Mouse (Mus musculus) C2C12 (cell line): ENCODE data around the gene Arhgef7. TPM values are rescaled to one million over a fixed set of nuclear protein-coding genes. Genes with fewer than 3 reads are reported as not detected.

Experiments used
- H3K27me3 ChIP-seq: one replicate; pipeline ENCODE4 v1.6.1; 2011; ENCODE audit not compliant: control insufficient read depth, insufficient read depth, insufficient read length
- H3K36me3 ChIP-seq: one replicate; pipeline ENCODE4 v1.6.1; 2011; ENCODE audit not compliant: control insufficient read depth, insufficient read depth
- H3K4me3 ChIP-seq: one replicate; pipeline ENCODE4 v1.5.1; 2011; ENCODE audit warnings: mild to moderate bottlenecking, control low read depth; ENCODE audit not compliant: poor library complexity, insufficient read depth, severe bottlenecking
- H3K79me2 ChIP-seq: one replicate; pipeline ENCODE4 v1.6.1; 2011; ENCODE audit not compliant: control insufficient read depth, insufficient read depth
- H3K79me3 ChIP-seq: one replicate; pipeline ENCODE4 v1.6.1; 2011; ENCODE audit warnings: low read depth, control low read depth
- H3ac ChIP-seq: one replicate; pipeline ENCODE3; 2011; ENCODE audit warnings: low read depth; ENCODE audit not compliant: control insufficient read depth, insufficient read length
- CEBPB ChIP-seq: IDR thresholded peaks from one replicate; pipeline ENCODE4 v1.6.1; 2011; ENCODE audit warnings: low read depth, mild to moderate bottlenecking, control low read depth, moderate library complexity
- CTCF ChIP-seq: IDR thresholded peaks from one replicate; pipeline ENCODE4 v1.5.1; 2011; ENCODE audit not compliant: control insufficient read depth, insufficient read depth, insufficient read length
- FOSL1 ChIP-seq: IDR thresholded peaks from one replicate; pipeline ENCODE4 v1.8.0; 2011; ENCODE audit warnings: mild to moderate bottlenecking, low read length; ENCODE audit not compliant: poor library complexity, insufficient read depth, severe bottlenecking
- MAX ChIP-seq: IDR thresholded peaks from one replicate; pipeline ENCODE4 v1.6.1; 2011; ENCODE audit warnings: mild to moderate bottlenecking, control low read depth
- MYOD1 ChIP-seq: IDR thresholded peaks from one replicate; pipeline ENCODE4 v1.6.1; 2011; ENCODE audit warnings: low read depth; ENCODE audit not compliant: control insufficient read depth, insufficient read length
- MYOG ChIP-seq: IDR thresholded peaks from one replicate; pipeline ENCODE4 v1.6.1; 2011; ENCODE audit not compliant: control insufficient read depth, insufficient read length; ENCODE audit errors: extremely low read depth
- USF1 ChIP-seq: IDR thresholded peaks from one replicate; pipeline ENCODE4 v1.6.1; 2011; ENCODE audit warnings: low read depth, mild to moderate bottlenecking, control low read depth, moderate library complexity
- polyA plus RNA-seq: library from polyadenylated mRNA; unstranded; fragments of >200 nt; fragmentation: generic; extraction: Trizol; gene quantifications from one replicate; pipeline ENCODE4 v1.2.1, GENCODE M21; 2012; ENCODE audit warnings: missing spikeins

Arhgef7 gene
- polyA plus RNA-seq, 1 experiment = 16.8 TPM

GRCm38 (mm10) chr8:11740857-11741256, 13.3 kb downstream of the Arhgef7 start:
- TF ChIP-seq MAX = no peak
- TF ChIP-seq USF1 = no peak
- TF ChIP-seq MYOD1 = no peak
- no peak for TF ChIP-seq MYOG
- TF ChIP-seq CEBPB = no peak
- TF ChIP-seq FOSL1 = no peak
- no peak for TF ChIP-seq CTCF
- Histone ChIP-seq H3K27me3 (peaks cover 76% of the 10 kb centered on the region), H3K36me3 (no peaks in the 10 kb centered on the region), H3K79me3 (no peaks in the 10 kb centered on the region), H3K4me3 (no peak overlapping the region), H3K79me2 (no peaks in the 10 kb centered on the region), H3ac (no peak overlapping the region)

- Histone ChIP-seq H3K79me3 (no peaks in the 10 kb centered on the region), H3K36me3 (no peaks in the 10 kb centered on the region), H3K27me3 (peaks cover 72% of the 10 kb centered on the region), H3K79me2 (no peaks in the 10 kb centered on the region), H3ac (no peak overlapping the region), H3K4me3 (no peak overlapping the region)
- TF ChIP-seq USF1 = no peak
- TF ChIP-seq MAX = no peak
- TF ChIP-seq CEBPB = no peak
- no peak for TF ChIP-seq FOSL1
- no peak for TF ChIP-seq CTCF
- TF ChIP-seq MYOG = no peak
- no peak for TF ChIP-seq MYOD1
Measured at GRCm38 (mm10) chr8:11743580-11743979, 16.1 kb downstream of the Arhgef7 start.

GRCm38 (mm10) chr8:11746850-11747600, 19.5 kb downstream of the Arhgef7 start:
- TF ChIP-seq MYOD1 = no peak
- TF ChIP-seq CEBPB = no peak
- TF ChIP-seq FOSL1 = no peak
- no peak for TF ChIP-seq MAX
- no peak for TF ChIP-seq USF1
- TF ChIP-seq CTCF = no peak
- TF ChIP-seq MYOG = no peak
- Histone ChIP-seq H3K36me3 (no peaks in the 10 kb centered on the region), H3K79me3 (no peaks in the 10 kb centered on the region), H3ac (no peak overlapping the region), H3K79me2 (no peaks in the 10 kb centered on the region), H3K27me3 (peaks cover 66% of the 10 kb centered on the region), H3K4me3 (no peak overlapping the region)

GRCm38 (mm10) chr8:11749472-11749871, 22.0 kb downstream of the Arhgef7 start:
- H3K4me3 ChIP-seq = no peak overlapping the region
- no peak for TF ChIP-seq FOSL1
- TF ChIP-seq CTCF = no peak
- no peak for TF ChIP-seq MAX
- no peak for TF ChIP-seq USF1
- no peak for TF ChIP-seq MYOD1
- no peak for TF ChIP-seq CEBPB
- no peak for TF ChIP-seq MYOG

GRCm38 (mm10) chr8:11752338-11752737, 24.8 kb downstream of the Arhgef7 start:
- TF ChIP-seq MYOG (no peak), CTCF (no peak), USF1 (no peak), FOSL1 (no peak), MAX (no peak), MYOD1 (no peak), CEBPB (no peak)
- H3K79me3 ChIP-seq = no peaks in the 10 kb centered on the region
- H3K79me2 ChIP-seq = no peaks in the 10 kb centered on the region
- no peak overlapping the region for H3ac ChIP-seq
- H3K27me3 ChIP-seq = peaks cover 51% of the 10 kb centered on the region
- H3K36me3 ChIP-seq = no peaks in the 10 kb centered on the region
- H3K4me3 ChIP-seq = no peak overlapping the region

More at GRCm38 (mm10) chr8:11749472-11749871, 22.0 kb downstream of the Arhgef7 start:
- no peaks in the 10 kb centered on the region for H3K36me3 ChIP-seq
- H3K79me3 ChIP-seq = no peaks in the 10 kb centered on the region
- no peak overlapping the region for H3ac ChIP-seq
- H3K27me3 ChIP-seq = peaks cover 60% of the 10 kb centered on the region
- H3K79me2 ChIP-seq = no peaks in the 10 kb centered on the region
